Mouse (Mus musculus): Measurements from ENCODE around the gene Gm17387. TPM values are rescaled to one million over a fixed set of nuclear protein-coding genes. Genes with fewer than 3 reads are reported as not detected.

Gm17387 gene
- total RNA-seq (2021) = not detected

DNA sequence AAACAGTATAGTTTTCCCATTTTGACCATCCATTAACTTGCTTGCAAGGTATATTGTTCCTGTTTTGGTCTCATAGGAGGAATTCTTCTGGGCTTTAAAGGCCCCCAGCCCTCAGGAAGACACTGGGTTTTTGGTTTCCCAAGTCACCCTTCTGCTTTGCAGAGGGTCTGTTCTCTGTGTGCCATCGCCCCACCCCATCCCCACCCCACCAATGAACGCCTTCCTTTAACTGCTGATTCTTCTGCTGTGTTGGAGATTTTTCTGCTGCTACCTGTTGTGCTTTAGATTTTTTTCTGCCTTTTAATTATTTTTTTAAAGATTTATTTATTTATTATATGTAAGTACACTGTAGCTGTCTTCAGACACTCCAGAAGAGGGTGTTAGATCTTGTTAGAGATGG, at the start of gene Gm17387:
TSS of gene Gm17387 (plus strand) at position 301 of the 400 bp plus-strand sequence.
- intact Hi-C loops (cut with DNase I) = no loop called here
- DNase-seq (ENCODE audit: low spot score) = no peak

DNA sequence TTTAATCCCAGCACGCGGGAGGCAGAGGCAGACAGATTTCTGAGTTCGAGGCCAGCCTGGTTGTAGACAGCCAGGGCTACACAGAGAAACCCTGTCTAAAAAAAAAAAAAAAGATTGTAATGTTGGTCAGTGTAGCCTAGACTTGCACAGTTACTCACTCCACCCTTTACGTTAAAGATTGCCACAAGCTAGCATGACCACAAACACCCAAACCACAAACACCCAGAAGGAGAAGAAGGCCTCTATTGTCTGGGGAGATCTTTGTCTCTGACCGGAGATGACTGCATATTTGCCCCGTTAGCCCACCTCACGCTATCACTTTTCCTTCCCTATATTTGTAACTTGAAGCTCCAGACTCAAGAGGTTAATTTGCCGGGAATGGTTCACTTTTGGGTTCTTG, 47.2 kb upstream of the Gm17387 start:
- intact Hi-C loops (cut with DNase I) = no loop called here
- DNase-seq (ENCODE audit: low spot score) = no peak

DNA sequence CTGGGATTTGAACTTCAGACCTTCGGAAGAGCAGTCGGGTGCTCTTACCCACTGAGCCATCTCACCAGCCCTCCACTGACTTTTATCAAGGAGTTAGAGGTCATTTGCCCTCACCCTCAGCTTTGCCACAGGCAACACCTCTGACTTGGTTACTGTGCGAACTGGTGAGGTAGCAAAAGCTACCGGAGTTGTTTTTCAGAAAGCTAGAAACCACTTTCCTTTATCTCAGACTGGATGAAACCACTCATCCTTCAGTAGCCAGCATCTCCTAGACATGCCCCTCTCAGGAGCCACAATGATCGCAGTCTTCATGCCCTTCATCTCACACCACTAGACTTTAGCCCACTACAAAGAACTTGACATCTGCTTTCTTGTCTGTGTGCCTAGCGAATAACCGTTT, 46.0 kb upstream of the Gm17387 start:
- DNase-seq (ENCODE audit: low spot score) = no peak
- intact Hi-C loops (cut with DNase I) = no loop called here

DNA sequence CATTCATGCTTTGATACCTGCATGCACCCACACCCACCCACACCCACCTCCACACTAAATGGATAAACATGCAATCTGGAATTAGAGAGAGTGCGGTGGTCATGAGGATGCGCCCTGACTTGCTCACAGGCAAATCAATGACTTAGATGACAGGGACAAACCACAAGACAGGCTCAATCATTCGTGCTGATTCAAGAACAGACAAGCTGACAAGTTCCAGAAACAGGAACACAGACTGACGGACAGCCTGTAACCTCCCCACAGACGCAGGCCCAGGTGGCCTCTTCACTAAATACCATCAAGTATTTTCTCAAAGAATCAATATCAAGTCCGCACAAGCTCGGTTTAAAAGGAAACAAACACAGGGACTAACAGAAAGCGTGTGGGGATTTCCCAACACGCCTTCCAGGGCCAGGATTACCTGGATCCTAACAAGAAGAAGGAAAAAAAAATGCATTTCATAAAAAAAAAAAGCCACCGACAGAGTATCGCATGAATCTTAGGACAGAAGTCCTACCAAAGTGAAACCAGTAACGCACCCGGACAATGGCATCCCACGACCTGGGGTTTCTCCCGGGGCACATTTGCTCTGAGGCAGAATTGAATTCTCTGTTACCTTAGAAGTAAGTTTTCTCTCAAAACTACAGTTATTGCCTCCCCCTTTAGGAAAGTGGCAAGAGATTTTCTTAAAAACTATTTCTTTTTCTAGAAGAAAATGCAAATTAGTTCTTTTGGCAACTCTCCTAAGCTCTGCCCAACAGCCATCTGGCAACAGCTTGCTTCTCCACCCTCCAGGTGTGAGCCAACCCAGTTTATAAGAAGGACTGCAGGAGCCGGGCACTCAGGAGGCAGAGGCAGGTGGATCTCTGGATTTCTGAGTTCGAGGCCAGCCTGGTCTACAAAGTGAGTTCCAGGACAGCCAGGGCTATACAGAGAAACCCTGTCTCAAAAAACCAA, 41.5 kb upstream of the Gm17387 start:
- DNase-seq (ENCODE audit: low spot score) = no peak
- intact Hi-C loops (cut with DNase I) = no loop called here

DNA sequence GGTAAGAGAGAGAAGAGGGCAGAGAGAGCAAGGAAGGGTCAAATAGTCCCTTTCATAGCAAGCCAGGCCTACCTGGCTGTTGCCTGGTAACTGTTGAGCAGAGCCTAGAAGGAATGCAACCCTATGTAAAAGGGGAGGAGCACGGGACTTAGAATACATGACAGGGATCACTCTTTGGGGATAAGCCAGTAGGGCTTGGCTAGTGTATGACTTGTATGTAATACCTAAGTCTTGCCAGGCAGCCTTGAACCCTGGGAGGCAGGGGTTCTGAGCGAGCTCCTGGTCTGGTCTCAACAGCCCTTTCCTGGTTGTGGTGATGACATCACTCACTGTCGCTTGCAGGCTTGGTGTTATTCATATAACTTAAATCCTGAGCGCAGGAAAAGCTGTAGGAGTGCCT, 39.9 kb upstream of the Gm17387 start:
- DNase-seq (ENCODE audit: low spot score) = no peak
- intact Hi-C loops (cut with DNase I) = no loop called here

DNA sequence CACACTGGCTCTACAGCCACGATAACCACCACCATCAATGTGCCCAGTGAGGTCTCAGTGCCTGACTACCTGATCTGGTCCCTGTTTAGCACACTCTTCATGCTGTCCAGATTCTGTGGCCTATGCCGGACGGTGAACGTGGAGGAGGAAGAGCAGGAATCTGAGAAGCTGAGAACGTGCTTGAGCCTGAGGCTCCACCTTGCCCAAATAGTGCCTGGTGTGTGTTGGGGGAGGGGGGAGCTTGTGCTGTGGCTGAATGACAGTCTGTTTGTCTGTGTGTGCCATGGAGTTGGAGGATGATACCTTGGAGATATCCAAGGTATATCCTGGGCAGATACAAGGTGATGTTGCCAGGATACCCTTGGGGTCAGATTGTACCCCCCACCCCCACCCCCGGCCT, 38.7 kb upstream of the Gm17387 start:
- no peak for DNase-seq (ENCODE audit: low spot score)
- intact Hi-C loops (cut with DNase I) = no loop called here

DNA sequence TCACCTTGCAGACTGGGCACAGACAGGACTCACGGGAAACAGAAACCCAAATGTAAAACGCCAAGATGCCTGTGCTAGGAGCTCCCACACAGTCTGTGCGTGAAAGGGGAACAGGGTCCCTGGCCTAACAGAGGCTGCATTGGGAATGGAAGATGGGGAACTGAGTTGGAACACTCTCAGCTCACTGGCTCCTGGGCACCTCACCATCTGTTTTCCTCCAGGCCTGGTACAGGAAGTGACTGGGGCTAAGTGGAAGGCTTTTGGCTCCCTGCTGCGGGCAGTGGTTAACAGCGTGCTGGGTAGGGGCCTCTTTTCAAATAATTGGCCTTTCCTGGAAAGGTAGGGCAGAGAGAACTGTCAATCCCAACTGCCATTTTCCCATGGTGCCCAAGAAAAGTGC, 38.3 kb upstream of the Gm17387 start:
- intact Hi-C loops (cut with DNase I) = no loop called here
- DNase-seq (ENCODE audit: low spot score) = no peak

DNA sequence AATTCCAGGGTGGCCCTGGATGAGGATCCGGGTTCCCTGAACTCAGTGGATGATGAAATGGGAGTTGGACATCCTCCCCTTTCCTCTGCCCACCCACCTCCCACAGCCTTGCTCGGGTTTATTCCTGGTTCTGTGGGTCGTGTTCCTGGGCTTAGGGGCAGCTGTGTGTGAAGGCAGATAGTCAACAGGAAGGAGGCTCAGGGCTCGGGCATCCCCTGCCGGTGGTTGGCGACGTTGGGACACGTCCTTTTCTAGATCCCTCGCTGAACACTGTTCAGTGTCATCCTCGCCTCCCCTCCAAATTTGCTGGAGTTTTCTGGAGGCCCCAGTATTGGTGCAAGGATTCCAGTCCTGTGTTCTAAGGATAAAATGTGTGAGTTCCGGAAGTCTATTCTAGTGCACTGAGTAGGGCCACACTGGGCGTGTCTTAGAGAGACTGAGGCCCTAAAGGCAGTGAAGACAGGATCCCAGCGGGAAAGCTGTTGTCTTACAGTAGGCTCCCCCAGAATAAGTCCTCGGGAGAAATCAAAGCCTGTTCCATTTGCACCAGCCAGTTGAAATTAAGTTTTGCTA, 37.7 kb upstream of the Gm17387 start:
- no peak for DNase-seq (ENCODE audit: low spot score)
- intact Hi-C loops (cut with DNase I) = no loop called here

DNA sequence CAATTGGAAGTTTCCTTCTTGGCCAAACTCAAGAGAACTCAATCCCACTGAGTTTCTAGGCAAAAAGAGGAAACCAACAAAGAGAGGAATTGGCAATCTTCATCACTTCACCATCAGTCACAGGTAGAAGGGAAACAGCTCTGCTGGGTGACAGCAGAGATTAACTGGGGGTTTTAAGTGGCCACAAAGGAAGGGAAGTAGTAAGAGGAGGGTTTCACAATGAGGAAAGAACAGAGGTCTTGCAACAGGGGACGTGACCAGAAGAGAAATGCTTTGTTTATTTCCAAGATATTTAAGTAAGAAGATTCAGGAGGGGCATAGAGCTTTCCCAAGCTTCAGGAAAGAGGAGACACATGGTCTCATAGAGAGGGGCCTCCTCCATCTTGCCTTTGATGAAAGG, 31.1 kb upstream of the Gm17387 start:
- intact Hi-C loops (cut with DNase I) = no loop called here
- no peak for DNase-seq (ENCODE audit: low spot score)

DNA sequence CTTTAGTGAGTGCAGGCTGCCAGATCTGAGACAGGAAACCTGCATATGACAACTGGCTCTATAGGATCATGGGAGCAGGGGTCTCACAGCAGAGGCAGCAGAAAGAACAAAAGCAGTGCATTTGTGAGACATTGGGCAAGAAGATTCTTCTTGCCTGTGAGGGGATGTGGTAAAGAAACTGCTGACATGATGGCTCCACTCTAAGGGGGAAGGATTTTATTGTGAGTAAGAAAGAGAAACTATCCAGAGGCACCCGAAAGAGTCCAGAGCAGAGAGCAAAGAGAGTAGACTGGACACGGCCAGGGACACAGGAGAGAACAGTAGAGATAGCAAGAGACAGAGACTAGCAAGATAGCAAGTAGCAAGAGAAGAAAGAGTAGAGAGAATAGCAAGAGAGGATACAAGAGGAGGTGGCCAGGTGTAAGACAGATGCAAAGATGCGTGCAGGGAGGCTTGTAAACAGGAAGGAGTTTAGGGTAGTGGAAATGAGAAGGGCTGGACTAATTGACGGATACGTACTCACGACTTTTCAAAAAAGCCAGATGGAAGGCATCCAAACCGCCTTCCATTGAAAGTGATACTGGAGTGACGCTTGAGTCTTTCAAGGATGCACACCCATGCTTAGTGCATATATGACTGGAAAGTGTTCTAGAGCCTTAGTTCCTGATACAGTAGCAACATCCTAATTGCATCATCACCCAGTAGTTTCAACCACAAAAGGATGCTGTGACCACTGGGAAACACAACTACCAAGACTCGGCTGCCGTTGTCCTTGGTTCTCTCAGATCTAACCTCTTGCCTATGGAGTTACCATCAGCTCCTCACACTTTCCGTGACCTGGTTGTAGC, 29.9 kb upstream of the Gm17387 start:
- DNase-seq (ENCODE audit: low spot score) = no peak

DNA sequence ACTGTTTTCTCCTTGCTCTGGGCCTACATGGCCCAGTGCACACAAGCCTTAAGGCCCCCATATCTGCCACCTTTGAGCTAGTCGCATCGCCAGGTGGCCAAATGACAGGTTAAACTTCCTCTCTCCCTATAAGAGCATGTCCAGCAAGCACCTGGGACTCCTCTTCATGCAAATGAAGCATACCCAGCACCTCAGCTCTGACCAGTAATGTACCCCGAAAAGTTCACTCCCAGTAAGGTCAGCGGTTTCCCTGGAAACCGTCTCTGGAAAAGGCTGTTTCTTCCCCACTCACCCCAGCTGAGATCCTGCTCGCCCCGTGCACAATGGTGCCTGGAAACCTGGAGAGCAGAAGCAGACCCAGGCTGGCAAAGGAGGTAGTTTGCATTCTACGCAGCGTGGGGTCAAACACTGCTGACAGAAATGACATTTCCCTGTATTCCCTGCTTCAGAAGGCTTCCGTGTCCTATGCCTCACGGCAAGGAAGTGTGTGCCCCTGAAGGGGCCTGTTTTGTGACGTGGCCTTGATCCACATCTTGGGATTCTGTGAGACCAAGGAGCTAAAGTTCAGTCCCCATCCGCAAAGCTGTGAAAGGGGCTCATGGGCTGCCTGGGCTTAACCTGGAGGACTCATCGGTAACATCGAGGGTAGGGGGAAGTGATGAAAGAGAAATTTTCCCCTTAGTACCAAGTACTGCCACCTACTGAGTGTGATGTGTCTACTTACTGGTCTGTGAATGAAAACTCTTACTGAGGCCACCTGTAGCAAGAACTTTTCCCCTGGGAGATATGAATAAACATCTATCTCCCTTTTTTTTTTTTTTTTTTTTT, 27.8 kb upstream of the Gm17387 start:
- DNase-seq (ENCODE audit: low spot score) = no peak
- intact Hi-C loops (cut with DNase I) = no loop called here

More for the DNA sequence above, 29.9 kb upstream of the Gm17387 start:
- intact Hi-C loops (cut with DNase I) = no loop called here

DNA sequence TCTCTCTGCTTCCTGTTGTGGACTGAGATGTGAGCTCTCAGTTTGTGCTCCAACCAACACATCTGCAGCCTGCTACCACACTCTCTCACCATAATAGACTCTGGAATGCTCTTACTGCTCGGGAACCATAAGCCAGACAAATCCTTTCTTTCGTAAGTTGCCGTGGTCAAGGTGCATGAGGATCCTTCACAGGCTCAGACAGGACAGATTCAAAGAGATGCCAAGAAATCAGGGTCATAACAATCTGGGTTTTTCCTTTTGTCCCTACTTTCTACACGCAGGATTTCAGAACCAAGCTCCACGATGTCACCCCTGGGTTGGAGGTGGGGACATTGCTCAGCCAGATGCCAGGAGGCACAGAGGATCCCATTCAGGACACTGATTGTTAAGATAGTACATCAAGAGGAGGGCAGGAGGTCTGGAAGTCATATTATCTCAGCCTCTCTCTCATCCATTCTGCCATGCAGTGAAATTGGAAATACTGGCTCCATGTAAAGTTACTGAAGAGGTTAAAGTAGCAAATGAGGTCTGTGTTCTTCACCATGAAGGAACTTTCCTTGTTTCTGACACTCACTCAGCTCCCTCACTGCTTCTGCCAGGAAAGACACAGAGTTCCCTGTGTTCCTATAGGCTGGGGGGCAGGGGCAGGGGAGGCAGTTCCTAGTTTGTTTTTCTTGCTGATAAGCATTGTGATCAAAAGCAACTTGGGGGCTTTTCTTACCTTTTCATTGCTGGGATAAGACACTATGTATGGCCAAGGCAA, 25.5 kb upstream of the Gm17387 start:
- DNase-seq (ENCODE audit: low spot score) = no peak
- intact Hi-C loops (cut with DNase I) = no loop called here

DNA sequence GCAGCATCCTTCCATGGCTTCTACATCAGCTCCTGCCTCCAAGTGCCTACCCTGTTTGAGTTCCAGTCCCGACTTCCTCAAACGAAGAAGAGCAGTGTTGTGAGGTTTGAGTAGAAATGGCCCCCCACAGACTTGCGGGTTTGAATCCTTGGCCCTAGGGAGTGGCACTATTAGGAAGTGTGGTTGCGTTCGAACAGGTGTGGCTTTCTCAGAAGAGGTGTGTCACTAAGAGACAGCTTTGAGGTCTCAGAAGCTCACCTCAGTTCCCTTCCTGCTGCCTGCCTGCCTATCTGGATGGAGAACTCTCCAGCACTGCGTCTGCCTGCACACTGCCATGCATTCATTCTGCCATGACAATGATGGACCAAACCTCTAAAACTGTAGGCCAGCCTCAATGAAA, 22.5 kb upstream of the Gm17387 start:
- no peak for DNase-seq (ENCODE audit: low spot score)

DNA sequence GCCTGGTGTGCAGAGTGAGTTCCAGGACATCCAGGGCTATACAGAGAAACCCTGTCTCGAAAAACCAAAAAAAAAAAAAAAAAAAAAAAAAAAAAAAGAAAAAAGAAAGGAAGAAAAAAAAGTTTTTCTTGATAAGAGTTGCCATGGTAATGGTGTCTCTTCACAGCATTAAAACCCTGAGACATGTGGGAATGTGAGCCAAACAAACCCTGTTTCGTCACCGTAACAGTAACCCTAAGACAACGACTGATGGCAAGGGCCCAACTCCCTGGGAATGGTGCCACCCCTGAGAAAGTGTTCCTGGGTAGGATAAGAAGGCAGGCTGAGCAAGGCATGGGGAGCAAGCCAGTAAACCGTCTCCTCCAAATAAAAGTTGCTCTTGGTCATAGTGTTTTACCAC, 22.0 kb upstream of the Gm17387 start:
- intact Hi-C loops (cut with DNase I) = loop anchor here (5.0 kb wide), 1 partner anchor 170 kb away; no protein-coding TSS in a partner anchor
- no peak for DNase-seq (ENCODE audit: low spot score)

More for the DNA sequence above, 22.5 kb upstream of the Gm17387 start:
- intact Hi-C loops (cut with DNase I) = loop anchor here (5.0 kb wide), 1 partner anchor 171 kb away; no protein-coding TSS in a partner anchor

DNA sequence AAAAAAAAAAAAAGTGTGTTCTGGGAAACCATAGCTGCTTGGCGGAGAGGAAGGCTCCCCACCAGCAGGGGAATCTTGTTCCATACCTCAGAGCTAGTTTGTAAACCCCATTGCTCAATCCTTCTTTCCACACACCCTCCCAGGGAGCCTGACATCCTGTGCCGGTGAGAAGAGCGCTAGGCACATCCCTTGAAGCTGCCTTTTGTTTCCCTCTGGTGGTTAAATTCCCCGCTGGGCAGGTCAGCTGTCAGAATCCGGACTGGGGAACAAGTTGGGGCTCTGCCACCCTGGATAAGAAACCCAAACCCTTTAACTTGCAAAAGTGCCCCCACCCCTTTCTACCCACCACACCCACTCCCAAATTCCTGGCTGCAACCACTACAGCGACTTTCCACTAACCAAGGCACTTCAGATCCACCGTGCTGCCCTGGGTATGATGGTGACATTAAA, 20.6 kb upstream of the Gm17387 start:
- intact Hi-C loops (cut with DNase I) = loop anchor here (1.0 to 5.0 kb wide), 4 partner anchors 42 to 169 kb away; partner anchors contain the start of gene Ifitm1

DNA sequence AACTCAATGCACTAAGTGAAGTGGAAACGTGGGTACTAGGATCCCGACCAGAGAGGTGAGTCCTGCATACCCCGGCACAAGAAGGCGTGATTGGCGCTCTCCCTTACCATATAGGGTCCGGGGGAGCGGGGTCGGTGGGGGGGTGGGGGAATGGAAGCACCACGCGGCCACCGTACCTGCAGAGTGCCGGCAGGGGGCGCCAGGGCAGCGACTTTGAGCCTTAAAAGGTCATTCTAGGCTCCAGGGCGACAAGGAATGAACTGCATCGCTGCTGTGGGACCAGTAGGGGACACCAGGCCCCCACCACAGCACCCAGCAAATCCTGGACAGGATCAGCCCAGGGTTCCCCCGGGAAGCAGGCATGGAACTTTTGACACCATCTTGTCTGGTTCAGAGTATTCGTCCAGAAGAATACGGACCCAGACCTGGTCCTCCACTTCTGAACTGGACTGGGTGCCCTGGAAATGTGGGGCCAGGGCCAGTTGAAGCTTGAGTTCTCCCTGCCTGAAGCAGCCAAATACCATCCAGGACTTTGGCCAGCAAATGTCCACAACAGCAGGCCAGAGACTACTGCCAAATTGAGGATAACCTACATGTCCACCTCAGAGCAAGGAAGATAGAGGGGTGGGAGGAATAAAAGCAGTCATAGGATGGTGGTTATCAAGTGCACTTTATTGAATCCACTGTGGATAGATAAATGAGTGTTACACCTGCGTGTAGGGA, 19.8 kb upstream of the Gm17387 start:
- peak; percentile 79 for DNase-seq (ENCODE audit: low spot score)
- intact Hi-C loops (cut with DNase I) = loop anchor here (1.0 to 5.0 kb wide), 5 partner anchors 38 to 168 kb away; partner anchors contain the start of gene Ifitm1

More for the DNA sequence above, 20.6 kb upstream of the Gm17387 start:
- peak; percentile 35 for DNase-seq (ENCODE audit: low spot score)

DNA sequence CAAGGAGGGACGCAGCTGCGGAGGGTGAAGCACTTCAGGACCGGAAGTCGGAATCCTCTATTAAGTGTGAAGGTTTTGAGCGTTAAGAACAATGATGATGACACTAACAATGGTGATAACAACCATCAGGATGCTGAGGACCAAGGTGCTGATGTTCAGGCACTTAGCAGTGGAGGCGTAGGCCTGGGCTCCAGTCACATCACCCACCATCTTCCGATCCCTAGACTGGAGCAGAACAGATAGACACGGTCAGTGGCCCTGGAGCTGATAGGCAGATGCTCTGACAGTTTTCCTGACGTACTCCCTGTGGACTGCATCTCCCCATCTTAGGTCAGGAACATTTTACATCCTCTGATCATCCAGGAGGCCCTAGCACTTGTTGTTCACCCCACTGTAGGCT, 19.3 kb upstream of the Gm17387 start:
- intact Hi-C loops (cut with DNase I) = loop anchor here (1.0 to 5.0 kb wide), 4 partner anchors 38 to 168 kb away; partner anchors contain the start of gene Ifitm1

DNA sequence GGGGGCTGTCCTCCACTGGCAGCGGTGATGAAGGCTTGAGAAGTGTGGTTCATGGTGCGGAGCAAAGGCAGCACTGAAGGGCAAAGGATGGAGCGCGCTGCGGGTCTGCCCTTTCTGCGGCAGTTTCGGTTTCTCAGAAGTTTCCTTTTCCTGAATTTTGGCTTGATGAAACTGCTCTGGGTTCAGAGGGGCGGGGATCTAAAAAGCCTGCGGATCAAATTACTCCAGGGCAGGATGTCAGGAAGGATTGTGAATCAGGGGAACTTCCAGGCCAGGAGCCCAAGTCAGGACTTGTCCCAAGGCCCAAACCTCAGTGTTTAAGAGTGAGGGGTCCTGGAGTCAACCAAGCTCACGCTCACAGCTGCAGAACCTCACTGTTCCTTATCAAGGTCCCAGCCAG, 18.3 kb upstream of the Gm17387 start, which contains the start of gene Ifitm3:
TSS of gene Ifitm3 (minus strand) at position 178 of the 400 bp plus-strand sequence.
- intact Hi-C loops (cut with DNase I) = no loop called here

More for the DNA sequence above, 19.3 kb upstream of the Gm17387 start:
- no peak for DNase-seq (ENCODE audit: low spot score)

More for the DNA sequence above, 18.3 kb upstream of the Gm17387 start, which contains the start of gene Ifitm3:
- DNase-seq (ENCODE audit: low spot score) = peak; percentile 63
